Mouse (Mus musculus): ENCODE measurements around the gene Uck2. TPM values are rescaled to one million over a fixed set of nuclear protein-coding genes. Genes with fewer than 3 reads are reported as not detected.

The Uck2 gene
- polyA plus RNA-seq, 1 experiment from 2014 or later, result 98.3 TPM

DNA sequence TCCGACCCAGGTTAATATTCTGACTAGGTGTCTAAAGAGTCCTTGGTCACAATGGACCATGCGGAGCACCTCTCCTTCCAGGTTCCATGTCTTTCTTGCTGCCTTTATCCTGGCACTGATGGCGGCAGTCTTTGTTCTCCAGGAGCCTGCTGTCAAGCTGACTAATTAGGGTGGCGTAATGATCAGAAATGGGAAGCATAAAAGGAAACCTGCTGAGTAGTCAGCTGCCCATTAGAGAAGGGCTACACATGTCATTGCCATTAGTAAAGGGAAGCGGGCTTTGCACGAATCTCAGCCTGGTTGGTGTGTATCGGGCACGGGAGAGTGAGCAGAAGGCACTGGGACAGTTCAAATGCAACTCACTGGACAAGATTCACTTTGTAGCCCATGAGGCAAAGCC is 90.4 kb downstream of the Uck2 start:
- no peaks in the 10 kb centered on the region for H3K4me1 ChIP-seq (ENCODE audit: insufficient read depth)
- H3K36me3 ChIP-seq (ENCODE audit: insufficient read depth), result no peaks in the 10 kb centered on the region
- ATAC-seq (ENCODE audit: insufficient read depth), result no peak
- DNase-seq, result no peak
- no peak overlapping the region for H3K4me3 ChIP-seq (ENCODE audit: low read depth, low read length)
- TF ChIP-seq CTCF (IDR thresholded peaks at IDR 0.05; ENCODE audit: low read depth), result no peak
- H3K27ac ChIP-seq (ENCODE audit: low read depth), result no peak overlapping the region
- no peak overlapping the region for H3K9ac ChIP-seq
- no peak overlapping the region for H3K4me2 ChIP-seq
- H3K27me3 ChIP-seq (ENCODE audit: insufficient read depth, low read length), result no peaks in the 10 kb centered on the region
- 66% methylated on average over 8 of the region's 8 CpGs for WGBS
- H3K9me3 ChIP-seq (ENCODE audit: low read depth, low read length), result no peaks in the 10 kb centered on the region

DNA sequence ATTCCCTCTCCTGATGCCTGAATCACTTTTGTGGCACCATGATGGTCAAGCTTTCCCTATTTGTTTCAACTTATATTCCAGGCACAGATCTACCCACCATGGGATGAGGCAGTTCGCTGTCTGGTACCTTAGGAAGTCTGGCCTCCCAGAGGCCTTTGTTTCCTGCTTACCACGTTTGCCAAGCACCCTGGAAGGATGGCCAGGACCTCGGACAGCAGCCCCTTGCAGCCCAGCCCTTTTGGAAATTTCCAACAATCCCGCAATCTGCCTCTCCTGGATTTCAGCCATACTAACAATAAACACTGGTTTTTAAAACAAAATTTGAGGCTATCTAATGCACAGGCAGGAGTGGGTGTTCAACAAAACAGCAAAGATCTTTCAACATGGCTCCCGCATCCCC is 97.3 kb downstream of the Uck2 start:
- no peak for TF ChIP-seq CTCF (IDR thresholded peaks at IDR 0.05; ENCODE audit: low read depth)
- Histone ChIP-seq H3K4me3 (ENCODE audit: low read depth, low read length) (no peak overlapping the region), H3K9me3 (ENCODE audit: low read depth, low read length) (no peaks in the 10 kb centered on the region), H3K27ac (ENCODE audit: low read depth) (no peak overlapping the region), H3K4me2 (no peak overlapping the region), H3K36me3 (ENCODE audit: insufficient read depth) (no peaks in the 10 kb centered on the region), H3K9ac (no peak overlapping the region), H3K4me1 (ENCODE audit: insufficient read depth) (no peaks in the 10 kb centered on the region), H3K27me3 (ENCODE audit: insufficient read depth, low read length) (no peaks in the 10 kb centered on the region)
- no peak for ATAC-seq (ENCODE audit: insufficient read depth)
- peak; percentile 78 for DNase-seq
- 19% methylated on average over 5 of the region's 5 CpGs for WGBS

DNA sequence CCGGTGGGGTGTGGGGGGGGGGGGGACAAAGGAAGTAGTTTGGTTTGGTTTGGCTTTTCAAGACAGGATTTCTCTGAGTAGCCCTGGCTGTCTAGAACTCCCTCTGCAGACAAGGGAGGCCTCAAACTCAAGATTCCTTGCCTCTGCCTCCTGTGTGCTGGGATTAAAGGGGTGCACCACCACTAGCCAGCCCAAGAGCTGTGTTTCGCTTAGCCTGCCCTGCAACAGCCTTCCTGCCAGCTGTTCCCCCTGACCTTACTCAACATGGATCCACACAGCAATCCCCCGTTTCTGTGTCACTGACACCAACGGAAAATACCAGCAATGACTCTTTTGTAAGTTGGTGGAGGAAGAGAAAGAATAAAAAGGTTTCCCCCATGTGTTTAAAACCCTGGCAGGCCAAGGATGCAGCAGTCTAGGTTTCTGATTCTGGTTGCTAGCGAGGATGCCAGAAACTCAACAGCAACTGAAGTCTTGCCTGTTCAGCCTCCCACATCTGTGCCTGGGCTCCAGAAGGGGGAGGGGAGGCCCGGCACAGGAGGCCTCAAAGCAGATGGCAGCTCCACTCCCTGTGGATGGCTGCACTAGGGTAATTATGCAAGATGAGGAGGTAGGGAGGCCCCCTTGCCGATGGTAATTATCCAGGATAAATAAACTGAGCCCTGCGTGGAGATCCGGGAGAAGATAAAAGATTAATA is 103.1 kb downstream of the Uck2 start:
- Histone ChIP-seq H3K27me3 (ENCODE audit: insufficient read depth, low read length) (no peaks in the 10 kb centered on the region), H3K9me3 (ENCODE audit: low read depth, low read length) (no peaks in the 10 kb centered on the region), H3K4me1 (ENCODE audit: insufficient read depth) (no peaks in the 10 kb centered on the region), H3K4me3 (ENCODE audit: low read depth, low read length) (no peak overlapping the region), H3K4me2 (no peak overlapping the region), H3K36me3 (ENCODE audit: insufficient read depth) (no peaks in the 10 kb centered on the region), H3K9ac (no peak overlapping the region), H3K27ac (ENCODE audit: low read depth) (no peak overlapping the region)
- no peak for TF ChIP-seq CTCF (IDR thresholded peaks at IDR 0.05; ENCODE audit: low read depth)
- ATAC-seq (ENCODE audit: insufficient read depth) (no peak), DNase-seq (no peak)
- WGBS, result 27% methylated on average over 9 of the region's 9 CpGs

Small RNA genes lying within 50 kb of the gene (microRNA-seq; reads per million reads assigned to microRNA genes)
- gene Mir6347 (ENCODE audit: borderline number of aligned reads), result not detected

Other genes starting within 250 kb of the Uck2 start
- gene Tmco1, start 23.1 kb upstream of the Uck2 start, polyA plus RNA-seq (2014; fragmentation: Nextera tagmentation; extraction: Ambion mirVana), result 91.5 and 93.1 TPM in 2 replicates
- gene Aldh9a1, start 64.7 kb upstream of the Uck2 start, polyA plus RNA-seq (2014; fragmentation: Nextera tagmentation; extraction: Ambion mirVana), result 44.0 and 46.2 TPM in 2 replicates
- gene Mgst3, start 108.5 kb upstream of the Uck2 start, polyA plus RNA-seq (2014; fragmentation: Nextera tagmentation; extraction: Ambion mirVana), result 45.5 and 46.6 TPM in 2 replicates
- 0.43 and 0.96 TPM in 2 replicates for gene Lrrc52, start 181.5 kb upstream of the Uck2 start, polyA plus RNA-seq (2014; fragmentation: Nextera tagmentation; extraction: Ambion mirVana)